In genomic region chr6:18171614-18172013, GRCm38 (mm10) we compare ENCODE assay signal across 9 mouse cellular contexts. TPM values are rescaled to one million over a fixed set of nuclear protein-coding genes. Genes with fewer than 3 reads are reported as not detected.
A peak's percentile ranks its signal among the peaks of the same experiment; 100 is the strongest.
DNase-seq lines count a peak whose midpoint lies in the region; ATAC-seq and TF ChIP-seq lines count a peak whose summit lies in the region.
"Had no signal": no experiment of that assay in that cellular context is flagged by ENCODE, and none has a peak within 500 bp of the region (broad histone marks: within the 10 kb centered on the region; RNA-seq: fewer than 3 reads in every experiment).

No protein-coding gene starts in this region.

- no peak overlapping the region for H3K27ac ChIP-seq in hindbrain, postnatal 0 days
- no peak overlapping the region for H3K27ac ChIP-seq in liver, postnatal 0 days (ENCODE audit: low read depth)
- H3K27ac ChIP-seq: liver, embryonic 15.5 days had no signal

- peak; percentile 20 for DNase-seq in adrenal gland, postnatal 14 days
- DNase-seq in adrenal gland, postnatal 4 days (ENCODE audit: low spot score in 2 of 2): no peak
- DNase-seq in right cerebral cortex, adult 18-20 months: peak; percentile 29
- no peak for DNase-seq in right cerebral cortex, postnatal 36 days (ENCODE audit: low spot score in 2 of 2)
- peak; percentile 8 for DNase-seq in hindbrain, postnatal 0 days (ENCODE audit: low spot score)
- no peak for DNase-seq in liver, postnatal 0 days
- DNase-seq in testis, postnatal 10 days (ENCODE audit: low spot score): peak; percentile 48
- DNase-seq in spleen, postnatal 14 days (ENCODE audit: low spot score in 2 of 2): no peak

- no peaks in the 10 kb centered on the region for H3K36me3 ChIP-seq in hindbrain, postnatal 0 days (ENCODE audit: insufficient read depth, low read length)
- H3K36me3 ChIP-seq in liver, postnatal 0 days (replicated peaks; ENCODE audit: insufficient read depth, low read length): no peaks in the 10 kb centered on the region
- H3K36me3 ChIP-seq: liver, embryonic 15.5 days had no signal

- 60% methylated on average over 8 of the region's 8 CpGs for WGBS in hindbrain, postnatal 0 days
- 43% methylated on average over 8 of the region's 8 CpGs for WGBS in liver, postnatal 0 days (ENCODE audit: insufficient replicate concordance)

- no peak overlapping the region for H3K4me2 ChIP-seq in hindbrain, postnatal 0 days (ENCODE audit: low read depth, low read length)
- H3K4me2 ChIP-seq in liver, postnatal 0 days (ENCODE audit: low read depth, low read length): no peak overlapping the region
- H3K4me2 ChIP-seq: liver, embryonic 15.5 days had no signal

- H3K4me1 ChIP-seq in hindbrain, postnatal 0 days (ENCODE audit: insufficient read depth, low read length): no peaks in the 10 kb centered on the region
- H3K4me1 ChIP-seq in liver, postnatal 0 days (ENCODE audit: insufficient read depth): no peaks in the 10 kb centered on the region
- H3K4me1 ChIP-seq: liver, embryonic 15.5 days had no signal

- no peak overlapping the region for H3K4me3 ChIP-seq in hindbrain, postnatal 0 days (ENCODE audit: low read length)
- no peak overlapping the region for H3K4me3 ChIP-seq in liver, postnatal 0 days (ENCODE audit: low read depth, low read length)
- H3K4me3 ChIP-seq: liver, embryonic 15.5 days had no signal

- no peaks in the 10 kb centered on the region for H3K27me3 ChIP-seq in hindbrain, postnatal 0 days (ENCODE audit: insufficient read depth, low read length)
- H3K27me3 ChIP-seq in liver, postnatal 0 days (ENCODE audit: insufficient read depth, low read length): peaks cover 15% of the 10 kb centered on the region; the same call in 1 of the 2 replicates

- peak; percentile 45; the same call in 1 of the 2 replicates for ATAC-seq in hindbrain, postnatal 0 days
- no peak for ATAC-seq in liver, postnatal 0 days

- no peak for TF ChIP-seq EP300 in liver, postnatal 0 days (IDR thresholded peaks at IDR 0.05; ENCODE audit: low read depth)

- no peaks in the 10 kb centered on the region for H3K9me3 ChIP-seq in hindbrain, postnatal 0 days (ENCODE audit: low read length)
- H3K9me3 ChIP-seq in liver, postnatal 0 days (ENCODE audit: low read length): no peaks in the 10 kb centered on the region
- H3K9me3 ChIP-seq: liver, embryonic 15.5 days had no signal

- H3K9ac ChIP-seq in hindbrain, postnatal 0 days (replicated peaks; ENCODE audit: low read length): no peak overlapping the region
- H3K9ac ChIP-seq in liver, postnatal 0 days (replicated peaks): no peak overlapping the region
- H3K9ac ChIP-seq: liver, embryonic 15.5 days had no signal

- peak; percentile 44; the same call in 1 of the 2 replicates for TF ChIP-seq CTCF in hindbrain, postnatal 0 days (IDR thresholded peaks at IDR 0.05; ENCODE audit: low read depth)
- TF ChIP-seq CTCF in liver, postnatal 0 days (IDR thresholded peaks at IDR 0.05; ENCODE audit: low read depth): peak; percentile 36

RNA-seq across cellular contexts. Expression of gene Cftr, which starts 1.1 kb away (rescaled TPM):
- total RNA-seq in adrenal gland, postnatal 14 days (2021): 0.15 and 0.23 TPM in 2 replicates
- total RNA-seq in adrenal gland, postnatal 4 days (2021): 1 to 10 TPM in 1 of 2 experiments, under 1 TPM in 1; 0.17 to 1.5 TPM
- 1.5 and 1.6 TPM in 2 replicates for total RNA-seq in hindbrain, postnatal 0 days (2014; rRNA removed)
- 0.70 and 0.87 TPM in 2 replicates for polyA plus RNA-seq in hindbrain, postnatal 0 days (2015; fragmentation: Nextera tagmentation; extraction: Ambion mirVana)
- polyA plus RNA-seq in liver, postnatal 0 days (2015; fragmentation: Nextera tagmentation; extraction: Ambion mirVana): 0.05 TPM in 2 replicates

Comparison
In these comparisons a context has a peak if more than half of its experiments do, and no peak if none do; other contexts are left out.
1. DNase-seq: peak in adrenal gland, postnatal 14 days (single experiment), right cerebral cortex, adult 18-20 months (single experiment), hindbrain, postnatal 0 days (single experiment) and testis, postnatal 10 days (single experiment); none in adrenal gland, postnatal 4 days (0 of 2), right cerebral cortex, postnatal 36 days (0 of 2), liver, postnatal 0 days (single experiment) and spleen, postnatal 14 days (0 of 2).